Mouse (Mus musculus) intestine, postnatal 0 days (tissue): Measurements from ENCODE around the gene Sdccag8. TPM values are rescaled to one million over a fixed set of nuclear protein-coding genes. Genes with fewer than 3 reads are reported as not detected.
A peak's percentile ranks its signal among the peaks of the same experiment; 100 is the strongest.

ENCODE experiments used
- ATAC-seq: fragments of 200-750 bp; cut with Nextera tagmentation; 2 replicates; pipeline ENCODE4 v1.8.0; 2017; ENCODE audit warnings: mild to moderate bottlenecking, moderate TSS enrichment, moderate library complexity
- H3K27ac ChIP-seq: fragments of 300-500 bp; sonication (generic); 2 replicates; pipeline ENCODE4 v1.5.1; 2014; ENCODE audit warnings: mild to moderate bottlenecking, low read depth, low read length, moderate library complexity
- H3K27me3 ChIP-seq: fragments of 300-500 bp; sonication (generic); replicated peaks from 2 replicates; pipeline ENCODE4 v1.6.1; 2014; ENCODE audit warnings: low read length, mixed read lengths; ENCODE audit not compliant: control insufficient read depth, insufficient read depth
- H3K36me3 ChIP-seq: fragments of 300-500 bp; sonication (generic); 2 replicates; pipeline ENCODE4 v1.6.1; 2014; ENCODE audit warnings: mild to moderate bottlenecking, moderate library complexity; ENCODE audit not compliant: control insufficient read depth, insufficient read depth
- H3K4me1 ChIP-seq: fragments of 300-500 bp; sonication (generic); replicated peaks from 2 replicates; pipeline ENCODE4 v1.6.1; 2014; ENCODE audit warnings: antibody characterized with exemption, low read length, mixed read lengths; ENCODE audit not compliant: control insufficient read depth, insufficient read depth
- H3K4me2 ChIP-seq: fragments of 300-500 bp; sonication (generic); replicated peaks from 2 replicates; pipeline ENCODE4 v1.6.1; 2014; ENCODE audit warnings: low read depth, mild to moderate bottlenecking, moderate library complexity
- H3K4me3 ChIP-seq: fragments of 300-500 bp; sonication (generic); 2 replicates; pipeline ENCODE4 v1.5.1; 2014; ENCODE audit warnings: low read depth, low read length
- H3K9ac ChIP-seq: fragments of 300-500 bp; sonication (generic); 2 replicates; pipeline ENCODE4 v1.6.1; 2014; ENCODE audit warnings: mild to moderate bottlenecking, low read depth, low read length
- H3K9me3 ChIP-seq: fragments of 300-500 bp; sonication (generic); 2 replicates; pipeline ENCODE4 v1.6.1; 2016; ENCODE audit warnings: mixed run types; ENCODE audit not compliant: control insufficient read depth
- CTCF ChIP-seq: sonication (generic); IDR thresholded peaks from 2 replicates; pipeline ENCODE4 v1.5.1; 2016; ENCODE audit warnings: low read depth, mild to moderate bottlenecking, control low read depth, antibody characterized with exemption, moderate library complexity
- WGBS: fragments of 180-500 bp; shearing (Covaris S2); extraction: QIAGEN DNeasy Blood & Tissue Kit; methylation state at CpG from one replicate; pipeline ENCODE4 v1.1.7; 2014; 5-methylcytosine and 5-hydroxymethylcytosine counted together
- polyA plus RNA-seq: library from polyadenylated mRNA; unstranded; fragments of >200 nt; fragmentation: Nextera tagmentation; extraction: Ambion mirVana; gene quantifications from 2 replicates; pipeline ENCODE4 v1.2.1, GENCODE M21; 2015

Sdccag8 gene
- polyA plus RNA-seq, 1 experiment from 2014 or later, result 55.1 TPM

GRCm38 (mm10) chr1:176980801-176981400 lies 166.4 kb downstream of the Sdccag8 start:
- 92% methylated on average over 10 of the region's 10 CpGs for WGBS
- Histone ChIP-seq H3K4me2 (no peak overlapping the region), H3K9ac (no peak overlapping the region), H3K27me3 (no peaks in the 10 kb centered on the region), H3K4me3 (no peak overlapping the region), H3K36me3 (no peaks in the 10 kb centered on the region), H3K9me3 (no peaks in the 10 kb centered on the region), H3K4me1 (no peaks in the 10 kb centered on the region), H3K27ac (no peak overlapping the region)
- no peak for ATAC-seq
- TF ChIP-seq CTCF, result no peak

- no peaks in the 10 kb centered on the region for H3K36me3 ChIP-seq
- H3K9me3 ChIP-seq, result no peaks in the 10 kb centered on the region
- 93% methylated on average over 2 of the region's 2 CpGs for WGBS
- H3K4me3 ChIP-seq, result no peak overlapping the region
- no peak overlapping the region for H3K9ac ChIP-seq
- H3K4me1 ChIP-seq, result no peaks in the 10 kb centered on the region
- no peak for ATAC-seq
- H3K4me2 ChIP-seq, result no peak overlapping the region
- no peaks in the 10 kb centered on the region for H3K27me3 ChIP-seq
- H3K27ac ChIP-seq, result no peak overlapping the region
- TF ChIP-seq CTCF, result no peak
Measured at GRCm38 (mm10) chr1:176981511-176981910, 167.1 kb downstream of the Sdccag8 start.

GRCm38 (mm10) chr1:176982671-176983070 lies 168.2 kb downstream of the Sdccag8 start:
- Histone ChIP-seq H3K27ac (peak overlapping the region; percentile 21; the same call in 1 of the 2 replicates), H3K4me3 (no peak overlapping the region), H3K27me3 (no peaks in the 10 kb centered on the region), H3K9ac (no peak overlapping the region), H3K4me2 (no peak overlapping the region), H3K36me3 (no peaks in the 10 kb centered on the region), H3K4me1 (no peaks in the 10 kb centered on the region), H3K9me3 (no peaks in the 10 kb centered on the region)
- ATAC-seq, result peak; percentile 81
- 39% methylated on average over 8 of the region's 8 CpGs for WGBS
- no peak for TF ChIP-seq CTCF

- no peak overlapping the region for H3K9ac ChIP-seq
- H3K9me3 ChIP-seq, result no peaks in the 10 kb centered on the region
- H3K4me1 ChIP-seq, result no peaks in the 10 kb centered on the region
- H3K27ac ChIP-seq, result no peak overlapping the region
- H3K27me3 ChIP-seq, result no peaks in the 10 kb centered on the region
- no peak for TF ChIP-seq CTCF
- no peaks in the 10 kb centered on the region for H3K36me3 ChIP-seq
- no peak overlapping the region for H3K4me3 ChIP-seq
- no peak overlapping the region for H3K4me2 ChIP-seq
- WGBS, result 66% methylated on average over 6 of the region's 6 CpGs
- no peak for ATAC-seq
Measured at GRCm38 (mm10) chr1:176985691-176986090, 171.2 kb downstream of the Sdccag8 start.

- Histone ChIP-seq H3K4me3 (no peak overlapping the region), H3K27me3 (no peaks in the 10 kb centered on the region), H3K36me3 (no peaks in the 10 kb centered on the region), H3K4me2 (no peak overlapping the region), H3K4me1 (no peaks in the 10 kb centered on the region), H3K9ac (no peak overlapping the region), H3K27ac (no peak overlapping the region), H3K9me3 (no peaks in the 10 kb centered on the region)
- 49% methylated on average over 6 of the region's 6 CpGs for WGBS
- TF ChIP-seq CTCF, result no peak
- ATAC-seq, result no peak
Measured at GRCm38 (mm10) chr1:176986275-176986674, 171.8 kb downstream of the Sdccag8 start.

- Histone ChIP-seq H3K36me3 (no peaks in the 10 kb centered on the region), H3K9me3 (no peaks in the 10 kb centered on the region), H3K27me3 (no peaks in the 10 kb centered on the region), H3K4me3 (no peak overlapping the region), H3K4me2 (no peak overlapping the region), H3K4me1 (no peaks in the 10 kb centered on the region), H3K9ac (no peak overlapping the region), H3K27ac (no peak overlapping the region)
- no peak for TF ChIP-seq CTCF
- WGBS, result 66% methylated on average over 6 of the region's 6 CpGs
- no peak for ATAC-seq
Measured at GRCm38 (mm10) chr1:176986990-176987740, 172.7 kb downstream of the Sdccag8 start.
